Mouse (Mus musculus): ENCODE data around the gene Dgcr2. TPM values are rescaled to one million over a fixed set of nuclear protein-coding genes. Genes with fewer than 3 reads are reported as not detected.

Gene Dgcr2
- polyA plus RNA-seq, 1 experiment: 166 TPM

GRCm38 (mm10) chr16:17828867-17829266 lies 69.5 kb downstream of the Dgcr2 start:
- DNase-seq (ENCODE audit: low read depth): no peak
- TF ChIP-seq POLR2A (IDR thresholded peaks at IDR 0.05; ENCODE audit: borderline replicate concordance, extremely low read depth, insufficient read depth, insufficient read length, poor library complexity, severe bottlenecking): no peak
- no peak for TF ChIP-seq CTCF (IDR thresholded peaks at IDR 0.05; ENCODE audit: borderline replicate concordance, extremely low read depth, insufficient read depth, insufficient read length)

GRCm38 (mm10) chr16:17828229-17828628 lies 70.1 kb downstream of the Dgcr2 start:
- TF ChIP-seq CTCF (IDR thresholded peaks at IDR 0.05; ENCODE audit: borderline replicate concordance, extremely low read depth, insufficient read depth, insufficient read length) (no peak), POLR2A (IDR thresholded peaks at IDR 0.05; ENCODE audit: borderline replicate concordance, extremely low read depth, insufficient read depth, insufficient read length, poor library complexity, severe bottlenecking) (no peak)

GRCm38 (mm10) chr16:17826500-17826899 lies 71.9 kb downstream of the Dgcr2 start:
- TF ChIP-seq POLR2A (IDR thresholded peaks at IDR 0.05; ENCODE audit: borderline replicate concordance, extremely low read depth, insufficient read depth, insufficient read length, poor library complexity, severe bottlenecking): no peak
- TF ChIP-seq CTCF (IDR thresholded peaks at IDR 0.05; ENCODE audit: borderline replicate concordance, extremely low read depth, insufficient read depth, insufficient read length): no peak
- DNase-seq (ENCODE audit: low read depth): no peak

More at GRCm38 (mm10) chr16:17828229-17828628, 70.1 kb downstream of the Dgcr2 start:
- DNase-seq (ENCODE audit: low read depth): no peak

- TF ChIP-seq CTCF (IDR thresholded peaks at IDR 0.05; ENCODE audit: borderline replicate concordance, extremely low read depth, insufficient read depth, insufficient read length) (no peak), POLR2A (IDR thresholded peaks at IDR 0.05; ENCODE audit: borderline replicate concordance, extremely low read depth, insufficient read depth, insufficient read length, poor library complexity, severe bottlenecking) (no peak)
- DNase-seq (ENCODE audit: low read depth): no peak
Measured at GRCm38 (mm10) chr16:17816528-17816927, 81.8 kb downstream of the Dgcr2 start.

- TF ChIP-seq CTCF (IDR thresholded peaks at IDR 0.05; ENCODE audit: borderline replicate concordance, extremely low read depth, insufficient read depth, insufficient read length) (peak; percentile 92), POLR2A (IDR thresholded peaks at IDR 0.05; ENCODE audit: borderline replicate concordance, extremely low read depth, insufficient read depth, insufficient read length, poor library complexity, severe bottlenecking) (peak; percentile 59; the same call in 1 of the 2 replicates)
- peak; percentile 91 for DNase-seq (ENCODE audit: low read depth)
Measured at GRCm38 (mm10) chr16:17815411-17816402, 82.7 kb downstream of the Dgcr2 start.

- DNase-seq (ENCODE audit: low read depth): no peak
- TF ChIP-seq CTCF (IDR thresholded peaks at IDR 0.05; ENCODE audit: borderline replicate concordance, extremely low read depth, insufficient read depth, insufficient read length): no peak
- TF ChIP-seq POLR2A (IDR thresholded peaks at IDR 0.05; ENCODE audit: borderline replicate concordance, extremely low read depth, insufficient read depth, insufficient read length, poor library complexity, severe bottlenecking): no peak
Measured at GRCm38 (mm10) chr16:17813173-17813572, 85.2 kb downstream of the Dgcr2 start.

- peak; percentile 69 for DNase-seq (ENCODE audit: low read depth)
- TF ChIP-seq CTCF (IDR thresholded peaks at IDR 0.05; ENCODE audit: borderline replicate concordance, extremely low read depth, insufficient read depth, insufficient read length): peak; percentile 51; the same call in 1 of the 2 replicates
- TF ChIP-seq POLR2A (IDR thresholded peaks at IDR 0.05; ENCODE audit: borderline replicate concordance, extremely low read depth, insufficient read depth, insufficient read length, poor library complexity, severe bottlenecking): no peak
Measured at GRCm38 (mm10) chr16:17812120-17812519, 86.2 kb downstream of the Dgcr2 start.

- DNase-seq (ENCODE audit: low read depth): peak; percentile 68
- TF ChIP-seq POLR2A (IDR thresholded peaks at IDR 0.05; ENCODE audit: borderline replicate concordance, extremely low read depth, insufficient read depth, insufficient read length, poor library complexity, severe bottlenecking): no peak
- TF ChIP-seq CTCF (IDR thresholded peaks at IDR 0.05; ENCODE audit: borderline replicate concordance, extremely low read depth, insufficient read depth, insufficient read length): no peak
Measured at GRCm38 (mm10) chr16:17809711-17810110, 88.7 kb downstream of the Dgcr2 start.

GRCm38 (mm10) chr16:17809125-17809524 lies 89.2 kb downstream of the Dgcr2 start:
- no peak for DNase-seq (ENCODE audit: low read depth)

GRCm38 (mm10) chr16:17807192-17808009 lies 91.0 kb downstream of the Dgcr2 start:
- peak; percentile 97 for DNase-seq (ENCODE audit: low read depth)
- peak; percentile 11; the same call in 1 of the 2 replicates for TF ChIP-seq POLR2A (IDR thresholded peaks at IDR 0.05; ENCODE audit: borderline replicate concordance, extremely low read depth, insufficient read depth, insufficient read length, poor library complexity, severe bottlenecking)
- TF ChIP-seq CTCF (IDR thresholded peaks at IDR 0.05; ENCODE audit: borderline replicate concordance, extremely low read depth, insufficient read depth, insufficient read length): no peak

More at GRCm38 (mm10) chr16:17809125-17809524, 89.2 kb downstream of the Dgcr2 start:
- TF ChIP-seq CTCF (IDR thresholded peaks at IDR 0.05; ENCODE audit: borderline replicate concordance, extremely low read depth, insufficient read depth, insufficient read length) (no peak), POLR2A (IDR thresholded peaks at IDR 0.05; ENCODE audit: borderline replicate concordance, extremely low read depth, insufficient read depth, insufficient read length, poor library complexity, severe bottlenecking) (no peak)
